Mouse (Mus musculus) CH12.LX (cell line): ENCODE data around the gene Gm5965. TPM values are rescaled to one million over a fixed set of nuclear protein-coding genes. Genes with fewer than 3 reads are reported as not detected.

Experiments used
- DNase-seq: peaks from one replicate; pipeline ENCODE4 v3.0.0-alpha.2; 2013; ENCODE audit errors: extremely low read depth
- H3K27ac ChIP-seq: 2 replicates; pipeline ENCODE4 v1.5.1; 2012; ENCODE audit warnings: low read depth, mild to moderate bottlenecking, control low read depth, moderate library complexity; ENCODE audit not compliant: insufficient read depth
- H3K27me3 ChIP-seq: replicated peaks from 2 replicates; pipeline ENCODE3; 2012; ENCODE audit warnings: inconsistent platforms
- H3K36me3 ChIP-seq, 2 experiments: replicated peaks in 1 of 2; 2 replicates each; pipeline versions ENCODE3 to v1.6.1; 2012; ENCODE audit warnings: inconsistent platforms in 1 of 2, low read length in 1 of 2, mild to moderate bottlenecking in 1 of 2, mixed read lengths in 1 of 2, moderate library complexity in 1 of 2; ENCODE audit not compliant: control insufficient read depth in 1 of 2, insufficient read depth in 1 of 2
- H3K4me1 ChIP-seq, 2 experiments: 2 replicates each; pipeline ENCODE4 v1.6.1; 2012; ENCODE audit warnings: inconsistent platforms in 1 of 2, moderate library complexity in 1 of 2; ENCODE audit not compliant: insufficient read depth in 2 of 2, control insufficient read depth in 1 of 2
- H3K4me2 ChIP-seq: 2 replicates; pipeline ENCODE4 v1.6.1; 2012; ENCODE audit warnings: low read depth, mild to moderate bottlenecking, control low read depth; ENCODE audit not compliant: poor library complexity, insufficient read depth, severe bottlenecking
- H3K4me3 ChIP-seq, 3 experiments: fragments of 150-350 bp in 1 of 3; sonication (generic) in 1 of 3; replicated peaks in 1 of 3; 2 replicates each; pipeline versions ENCODE3 to v1.5.1; 2011 to 2012; ENCODE audit warnings: low read depth in 2 of 3, low read length in 2 of 3, mild to moderate bottlenecking in 2 of 3, moderate library complexity in 2 of 3, control low read depth in 1 of 3, improper control_type of control experiment in 1 of 3, inconsistent platforms in 1 of 3, mixed read lengths in 1 of 3; ENCODE audit not compliant: poor library complexity in 1 of 3
- H3K79me2 ChIP-seq: replicated peaks from 2 replicates; pipeline ENCODE4 v1.6.1; 2012; ENCODE audit warnings: mild to moderate bottlenecking, moderate library complexity; ENCODE audit not compliant: control insufficient read depth, poor library complexity, insufficient read depth, severe bottlenecking; ENCODE audit errors: extremely low read depth
- H3K9ac ChIP-seq: 2 replicates; pipeline ENCODE4 v1.6.1; 2012; ENCODE audit warnings: low read depth, mild to moderate bottlenecking, control low read depth, moderate library complexity; ENCODE audit not compliant: insufficient read depth
- H3K9me3 ChIP-seq: replicated peaks from 2 replicates; pipeline ENCODE3; 2012; ENCODE audit warnings: low read length, inconsistent platforms, mixed read lengths
- BHLHE40 ChIP-seq: IDR thresholded peaks from 2 replicates; pipeline ENCODE4 v1.6.1; 2011; ENCODE audit warnings: mild to moderate bottlenecking, low read depth, low read length, improper control_type of control experiment
- CHD1 ChIP-seq: IDR thresholded peaks from 2 replicates; pipeline ENCODE4 v1.6.1; 2012; ENCODE audit warnings: low read depth, low read length, improper control_type of control experiment, inconsistent platforms
- CTCF ChIP-seq, 2 experiments: IDR thresholded peaks in 1 of 2; conservative IDR thresholded peaks in 1 of 2; 2 replicates each; pipeline ENCODE4 v1.5.1; 2011 to 2012; ENCODE audit warnings: low read depth in 2 of 2, low read length in 2 of 2, improper control_type of control experiment in 1 of 2, inconsistent platforms in 1 of 2, mild to moderate bottlenecking in 1 of 2, moderate library complexity in 1 of 2
- E2F4 ChIP-seq: IDR thresholded peaks from 2 replicates; pipeline ENCODE4 v1.6.1; 2011; ENCODE audit warnings: low read depth, low read length, improper control_type of control experiment; ENCODE audit not compliant: insufficient replicate concordance
- EP300 ChIP-seq: IDR thresholded peaks from 2 replicates; pipeline ENCODE4 v1.6.1; 2011; ENCODE audit warnings: low read length, improper control_type of control experiment
- GABPA ChIP-seq: IDR thresholded peaks from 2 replicates; pipeline ENCODE4 v1.6.1; 2012; ENCODE audit warnings: low read depth, low read length, improper control_type of control experiment, inconsistent platforms; ENCODE audit not compliant: insufficient replicate concordance
- HCFC1 ChIP-seq: IDR thresholded peaks from 2 replicates; pipeline ENCODE4 v1.6.1; 2012; ENCODE audit warnings: low read depth, mild to moderate bottlenecking, inconsistent platforms, low read length, improper control_type of control experiment
- KAT2A ChIP-seq: IDR thresholded peaks from 2 replicates; pipeline ENCODE4 v1.6.1; 2012; ENCODE audit warnings: low read length, improper control_type of control experiment, inconsistent platforms; ENCODE audit not compliant: insufficient replicate concordance
- MAFK ChIP-seq: IDR thresholded peaks from 2 replicates; pipeline ENCODE4 v1.6.1; 2011; ENCODE audit warnings: low read length, improper control_type of control experiment; ENCODE audit not compliant: insufficient replicate concordance
- MAX ChIP-seq: IDR thresholded peaks from 2 replicates; pipeline ENCODE4 v1.6.1; 2011; ENCODE audit warnings: low read length, improper control_type of control experiment
- MEF2A ChIP-seq: IDR thresholded peaks from 2 replicates; pipeline ENCODE4 v1.6.1; 2014; ENCODE audit warnings: low read depth, mild to moderate bottlenecking, inconsistent platforms, low read length, improper control_type of control experiment, borderline replicate concordance
- MXI1 ChIP-seq: IDR thresholded peaks from 2 replicates; pipeline ENCODE4 v1.6.1; 2011; ENCODE audit warnings: mild to moderate bottlenecking, low read depth, low read length, improper control_type of control experiment
- MYC ChIP-seq: IDR thresholded peaks from 2 replicates; pipeline ENCODE4 v1.6.1; 2011; ENCODE audit warnings: low read depth, mild to moderate bottlenecking, improper control_type of control experiment, low read length
- NELFE ChIP-seq: IDR thresholded peaks from 2 replicates; pipeline ENCODE4 v1.6.1; 2011; ENCODE audit warnings: low read depth, low read length, improper control_type of control experiment
- NRF1 ChIP-seq: IDR thresholded peaks from 2 replicates; pipeline ENCODE4 v1.6.1; 2014; ENCODE audit warnings: low read depth, mild to moderate bottlenecking, inconsistent platforms, low read length, improper control_type of control experiment, moderate library complexity
- PAX5 ChIP-seq: IDR thresholded peaks from 2 replicates; pipeline ENCODE4 v1.6.1; 2012; ENCODE audit warnings: low read length, inconsistent platforms, mixed read lengths
- POLR2A ChIP-seq: IDR thresholded peaks from 2 replicates; pipeline ENCODE4 v1.6.1; 2011; ENCODE audit warnings: low read depth, mild to moderate bottlenecking, improper control_type of control experiment, low read length
- POLR2AphosphoS2 ChIP-seq: IDR thresholded peaks from 2 replicates; pipeline ENCODE4 v1.6.1; 2011; ENCODE audit warnings: low read depth, low read length, improper control_type of control experiment
- RCOR1 ChIP-seq: conservative IDR thresholded peaks from 2 replicates; pipeline ENCODE4 v1.6.1; 2012; ENCODE audit warnings: low read depth, mild to moderate bottlenecking, inconsistent platforms, low read length, improper control_type of control experiment
- SIN3A ChIP-seq: IDR thresholded peaks from 2 replicates; pipeline ENCODE4 v1.6.1; 2012; ENCODE audit warnings: low read length, improper control_type of control experiment, inconsistent platforms
- TBP ChIP-seq: conservative IDR thresholded peaks from 2 replicates; pipeline ENCODE4 v1.6.1; 2011; ENCODE audit warnings: low read depth, low read length, improper control_type of control experiment
- TCF12 ChIP-seq: IDR thresholded peaks from 2 replicates; pipeline ENCODE4 v1.6.1; 2014; ENCODE audit warnings: low read depth, mild to moderate bottlenecking, inconsistent platforms, low read length, improper control_type of control experiment
- UBTF ChIP-seq: IDR thresholded peaks from 2 replicates; pipeline ENCODE4 v1.6.1; 2012; ENCODE audit warnings: low read depth, mild to moderate bottlenecking, inconsistent platforms, low read length, improper control_type of control experiment, moderate library complexity
- USF1 ChIP-seq: IDR thresholded peaks from 2 replicates; pipeline ENCODE4 v1.6.1; 2014; ENCODE audit warnings: low read depth, mild to moderate bottlenecking, inconsistent platforms, low read length, improper control_type of control experiment
- USF2 ChIP-seq: conservative IDR thresholded peaks from 2 replicates; pipeline ENCODE4 v1.6.1; 2011; ENCODE audit warnings: low read depth, low read length, improper control_type of control experiment
- dilution Hi-C: fragments of 300-500 bp; cut with MboI; formaldehyde crosslinking; loops from 2 replicates; pipeline ENCODE4 v1.14.3; 2020; ENCODE audit warnings: low sequenced_read_pairs; ENCODE audit not compliant: extremely low pct_unique_long_range_greater_than_20kb, extremely low pct_ligation_motif_present
- in situ Hi-C: fragments of 300-500 bp; cut with MboI; formaldehyde crosslinking; loops from 3 replicates; pipeline ENCODE4 v1.14.3; 2019; ENCODE audit warnings: low sequenced_read_pairs, low pct_ligation_motif_present, low pct_unique_long_range_greater_than_20kb, mixed read lengths
- polyA plus RNA-seq: library from polyadenylated mRNA; unstranded; fragments of >175 nt; gene quantifications from 2 replicates; pipeline ENCODE4 v1.2.1, GENCODE M21; 2012; ENCODE audit warnings: low read depth; ENCODE audit not compliant: insufficient read length
- total RNA-seq, 2 experiments: library from RNA; depleted of rRNA; stranded (reverse); fragments of 300-350 nt in 1 of 2; fragments of >200 nt in 1 of 2; gene quantifications; 2 replicates each; pipeline ENCODE4 v1.2.3; 2012 to 2014

Gm5965 gene
- total and polyA plus RNA-seq, 3 experiments = not detected

DNA sequence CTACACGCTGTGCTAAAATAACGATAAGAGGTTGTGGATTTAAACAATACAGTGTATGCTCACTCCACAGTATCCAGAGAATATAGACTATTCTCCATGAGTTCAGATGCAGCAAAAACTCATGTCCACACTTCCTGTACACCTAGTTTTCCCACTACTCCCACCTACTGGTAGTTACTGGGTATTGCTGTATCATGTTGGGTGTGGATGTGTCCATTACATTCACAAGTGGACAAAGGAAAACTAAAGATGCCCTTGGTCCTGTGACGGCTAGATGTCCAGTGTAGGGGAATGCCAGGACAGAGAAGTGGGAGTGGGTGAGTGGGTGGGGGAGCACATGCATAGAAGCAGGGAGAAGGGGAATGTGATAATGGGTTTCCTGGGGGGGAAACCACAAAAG, 46.0 kb downstream of the Gm5965 start:
- Histone ChIP-seq H3K9me3 (peaks cover 44% of the 10 kb centered on the region), H3K4me2 (no peak overlapping the region), H3K36me3 (no peaks in the 10 kb centered on the region), H3K27me3 (no peaks in the 10 kb centered on the region), H3K4me3 (peak overlapping the region in 1 of 3 experiments; percentile 3), H3K4me1 (no peaks in the 10 kb centered on the region), H3K9ac (no peak overlapping the region), H3K27ac (no peak overlapping the region; the same call in 1 of the 2 replicates), H3K79me2 (no peaks in the 10 kb centered on the region)
- DNase-seq = no peak
- dilution Hi-C loops (no loop called here), in situ Hi-C loops (no loop called here)
- TF ChIP-seq CTCF (conservative IDR thresholded peaks at IDR 0.05 in 1 of 2, IDR thresholded peaks at IDR 0.05 in 1 of 2; ENCODE audit: low read depth in 2 of 2, low read length in 2 of 2) = 0 out of 4 replicates have a peak, but pooled peaks of 1 of the 2 experiments have one; percentile 5
- TF ChIP-seq UBTF = no peak

DNA sequence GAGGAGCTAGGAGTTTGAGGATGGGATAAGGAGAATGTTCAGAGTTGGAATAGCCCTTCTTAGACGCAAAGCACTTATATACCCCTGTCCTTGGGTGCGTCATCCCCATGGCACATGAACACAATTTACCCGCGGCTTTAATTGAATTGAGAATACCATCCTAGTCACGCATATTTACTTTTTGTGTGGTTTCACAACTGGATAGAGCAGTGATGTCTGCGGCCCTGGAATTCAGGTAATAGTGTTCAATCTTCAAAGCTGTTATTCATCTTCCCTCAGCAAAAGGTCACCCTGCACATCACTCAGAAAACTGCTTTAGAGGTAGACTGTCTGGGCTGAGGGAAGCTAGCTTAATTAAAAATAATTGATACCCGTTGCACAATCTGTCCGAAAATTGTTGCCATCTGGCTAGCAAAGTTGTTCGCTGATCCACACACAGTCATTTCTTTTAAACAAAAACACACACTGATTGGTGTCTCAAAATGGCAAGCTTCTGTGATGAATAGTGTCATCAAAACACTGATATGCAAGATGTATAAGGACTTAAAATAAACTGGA, 48.5 kb downstream of the Gm5965 start, which contains the start of gene Krtap14:
Krtap14 (minus strand) TSS at position 51 of the 558 bp plus-strand sequence.
- dilution Hi-C loops = no loop called here
- peaks cover 46% of the 10 kb centered on the region for H3K9me3 ChIP-seq
- no peaks in the 10 kb centered on the region for H3K4me1 ChIP-seq
- TF ChIP-seq MYC (no peak), MEF2A (no peak), SIN3A (no peak), UBTF (no peak), CHD1 (no peak), BHLHE40 (no peak), RCOR1 (no peak), E2F4 (no peak), MXI1 (no peak)
- TF ChIP-seq, all 38 proteins: peak for 0
- Histone ChIP-seq H3K27ac (no peak within 1 kb of the TSS), H3K79me2 (no peaks in the 10 kb centered on the region), H3K27me3 (no peaks in the 10 kb centered on the region), H3K9ac (no peak within 1 kb of the TSS), H3K4me2 (no peak within 1 kb of the TSS), H3K36me3 (no peaks in the 10 kb centered on the region), H3K4me3 (no peak within 1 kb of the TSS)
- in situ Hi-C loops = no loop called here
- DNase-seq = no peak

DNA sequence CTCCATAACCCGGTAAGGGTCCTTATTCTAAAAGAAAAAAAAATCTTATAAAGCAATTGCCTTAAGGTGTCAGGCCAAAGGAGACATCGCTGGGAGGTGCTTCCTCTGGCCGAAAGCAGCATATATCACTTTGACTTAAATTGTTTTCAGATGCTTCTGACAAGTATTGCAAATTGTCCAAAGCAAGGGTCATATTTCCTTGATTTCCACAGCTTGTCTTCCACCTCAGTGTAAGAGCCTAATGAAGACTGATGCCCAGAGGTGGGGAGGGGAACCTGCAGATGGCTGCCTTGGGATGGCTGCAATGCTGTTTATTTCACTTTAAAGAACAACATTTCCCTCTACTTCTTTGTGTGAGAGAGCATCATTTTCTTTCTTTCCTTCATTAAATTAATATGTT, 49.3 kb downstream of the Gm5965 start:
- H3K79me2 ChIP-seq = no peaks in the 10 kb centered on the region
- no peak for TF ChIP-seq USF1
- no peak for TF ChIP-seq TCF12
- no peak for TF ChIP-seq TBP
- no peak for TF ChIP-seq MAFK
- no peak for TF ChIP-seq HCFC1
- no peak for TF ChIP-seq NRF1
- TF ChIP-seq POLR2AphosphoS2 = no peak
- no peak for TF ChIP-seq EP300
- no peak for TF ChIP-seq KAT2A
- TF ChIP-seq NELFE = no peak
- no peak for TF ChIP-seq PAX5
- TF ChIP-seq POLR2A = no peak
- TF ChIP-seq GABPA = no peak
- TF ChIP-seq MAX = no peak
- TF ChIP-seq RCOR1 = no peak
- no peak for TF ChIP-seq USF2
- TF ChIP-seq, all 38 proteins: peak for 0
- dilution Hi-C loops = no loop called here
- no peaks in the 10 kb centered on the region for H3K27me3 ChIP-seq
- no peak for DNase-seq
- no peak overlapping the region for H3K4me2 ChIP-seq
- H3K4me3 ChIP-seq = no peak overlapping the region
- H3K27ac ChIP-seq = no peak overlapping the region
- in situ Hi-C loops = no loop called here
- H3K4me1 ChIP-seq = no peaks in the 10 kb centered on the region
- no peak overlapping the region for H3K9ac ChIP-seq
- H3K9me3 ChIP-seq = peaks cover 47% of the 10 kb centered on the region
- no peaks in the 10 kb centered on the region for H3K36me3 ChIP-seq
